Mouse (Mus musculus) heart, embryonic 15.5 days (tissue): ENCODE results near the gene Nkain2. TPM values are rescaled to one million over a fixed set of nuclear protein-coding genes. Genes with fewer than 3 reads are reported as not detected.
"Not testable (repeated sequence)": the region's sequence is repeated elsewhere in the genome, so short reads cannot be mapped to it uniquely, and the experiment has no call there.

Experiments
- ATAC-seq: fragments of 200-750 bp; cut with Nextera tagmentation; replicated peaks from 2 replicates; pipeline ENCODE4 v1.8.0; 2017; ENCODE audit warnings: low read depth, moderate TSS enrichment; ENCODE audit not compliant: insufficient number of reproducible peaks, insufficient read depth, low FRiP score
- H3K27ac ChIP-seq: fragments of 300-500 bp; sonication (generic); 2 replicates; pipeline ENCODE4 v1.5.1; 2015; ENCODE audit warnings: mild to moderate bottlenecking, inconsistent platforms
- H3K27me3 ChIP-seq: fragments of 300-500 bp; sonication (generic); 2 replicates; pipeline ENCODE4 v1.6.1; 2015; ENCODE audit warnings: inconsistent platforms
- H3K36me3 ChIP-seq: fragments of 300-500 bp; sonication (generic); 2 replicates; pipeline ENCODE4 v1.6.1; 2015; ENCODE audit warnings: mild to moderate bottlenecking, inconsistent platforms
- H3K4me1 ChIP-seq: fragments of 300-500 bp; sonication (generic); replicated peaks from 2 replicates; pipeline ENCODE4 v1.6.1; 2015; ENCODE audit warnings: inconsistent platforms
- H3K4me2 ChIP-seq: fragments of 300-500 bp; sonication (generic); 2 replicates; pipeline ENCODE4 v1.6.1; 2015; ENCODE audit warnings: inconsistent platforms, mild to moderate bottlenecking, moderate library complexity
- H3K4me3 ChIP-seq: fragments of 300-500 bp; sonication (generic); 2 replicates; pipeline ENCODE4 v1.5.1; 2015; ENCODE audit warnings: mild to moderate bottlenecking, inconsistent platforms
- H3K9ac ChIP-seq: fragments of 300-500 bp; sonication (generic); 2 replicates; pipeline ENCODE4 v1.6.1; 2015; ENCODE audit warnings: mild to moderate bottlenecking, inconsistent platforms
- H3K9me3 ChIP-seq: fragments of 300-500 bp; sonication (generic); replicated peaks from 2 replicates; pipeline ENCODE4 v1.6.1; 2016; ENCODE audit warnings: inconsistent platforms
- WGBS: fragments of 180-500 bp; shearing (Covaris S2); methylation state at CpG from one replicate; pipeline ENCODE4 v1.1.7; 2015; ENCODE audit warnings: mixed read lengths; 5-methylcytosine and 5-hydroxymethylcytosine counted together
- polyA plus RNA-seq: library from polyadenylated mRNA; unstranded; fragments of >200 nt; fragmentation: Nextera tagmentation; extraction: Ambion mirVana; gene quantifications from 2 replicates; pipeline ENCODE4 v1.2.1, GENCODE M21; 2015

Nkain2 gene
- polyA plus RNA-seq, 1 experiment from 2014 or later, result 0.50 TPM

DNA sequence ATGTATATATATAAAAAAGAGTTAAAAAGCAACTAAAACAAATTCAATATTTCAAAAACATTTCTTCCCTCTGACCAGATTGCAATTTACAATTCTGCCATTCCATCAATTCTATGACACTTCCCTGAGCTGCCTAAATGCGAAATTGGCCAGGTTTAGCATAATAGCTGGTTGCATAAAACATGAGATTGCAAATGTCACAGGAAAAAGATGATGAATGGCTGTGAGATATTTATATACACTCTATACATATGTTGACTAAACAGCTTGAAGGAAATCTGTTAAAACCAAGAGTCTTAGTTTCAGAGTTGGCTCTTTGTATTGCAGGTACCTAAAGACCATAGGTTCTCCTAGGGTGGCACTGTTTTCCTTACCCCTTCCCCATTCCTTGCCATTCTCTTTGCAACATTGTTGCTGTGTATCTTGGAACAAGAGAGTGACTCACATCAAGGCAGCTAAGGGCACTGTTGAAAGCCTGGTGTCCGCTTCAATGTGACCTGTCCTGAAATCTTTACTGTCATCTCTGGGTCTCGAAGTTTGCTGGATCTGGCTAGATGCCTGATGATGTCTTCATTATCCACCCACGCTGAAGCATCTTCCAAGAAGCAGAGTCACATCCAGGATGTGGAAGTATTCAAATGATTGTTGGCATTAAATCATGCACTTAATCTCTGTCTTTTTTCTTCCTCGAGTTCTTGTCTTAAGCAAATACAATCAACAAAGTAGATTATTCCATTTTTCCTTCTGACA lies 837.5 kb downstream of the Nkain2 start:
- Histone ChIP-seq H3K9me3 (no peaks in the 10 kb centered on the region), H3K4me2 (no peak overlapping the region), H3K27me3 (no peaks in the 10 kb centered on the region), H3K4me3 (no peak overlapping the region), H3K9ac (no peak overlapping the region), H3K36me3 (no peaks in the 10 kb centered on the region), H3K4me1 (no peaks in the 10 kb centered on the region), H3K27ac (no peak overlapping the region)
- WGBS, result 62% methylated on average over 5 of the region's 5 CpGs
- no peak for ATAC-seq

DNA sequence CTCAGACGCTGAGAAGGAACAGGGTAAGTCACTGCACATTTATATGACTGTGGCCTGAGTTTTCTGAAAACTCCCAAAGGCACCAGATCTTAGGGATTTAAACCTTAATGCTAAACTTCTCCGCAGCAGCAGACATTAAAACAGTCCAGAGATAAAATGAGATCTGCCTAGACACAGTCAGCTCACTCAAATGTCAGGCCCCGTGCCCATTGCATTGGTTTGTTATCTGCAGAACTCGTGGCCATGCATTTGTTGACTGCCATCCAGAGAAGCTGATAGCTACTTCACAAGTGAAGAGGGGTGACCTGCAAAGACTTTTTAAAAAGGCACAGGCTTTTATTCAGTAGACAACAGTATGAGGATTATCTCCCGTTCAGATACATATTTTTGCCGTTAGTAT lies 838.2 kb downstream of the Nkain2 start:
- Histone ChIP-seq H3K4me2 (no peak overlapping the region), H3K27me3 (no peaks in the 10 kb centered on the region), H3K36me3 (no peaks in the 10 kb centered on the region), H3K9ac (no peak overlapping the region), H3K9me3 (no peaks in the 10 kb centered on the region), H3K4me1 (no peaks in the 10 kb centered on the region), H3K4me3 (no peak overlapping the region), H3K27ac (no peak overlapping the region)
- WGBS, result 44% methylated on average over 6 of the region's 6 CpGs
- ATAC-seq, result no peak

DNA sequence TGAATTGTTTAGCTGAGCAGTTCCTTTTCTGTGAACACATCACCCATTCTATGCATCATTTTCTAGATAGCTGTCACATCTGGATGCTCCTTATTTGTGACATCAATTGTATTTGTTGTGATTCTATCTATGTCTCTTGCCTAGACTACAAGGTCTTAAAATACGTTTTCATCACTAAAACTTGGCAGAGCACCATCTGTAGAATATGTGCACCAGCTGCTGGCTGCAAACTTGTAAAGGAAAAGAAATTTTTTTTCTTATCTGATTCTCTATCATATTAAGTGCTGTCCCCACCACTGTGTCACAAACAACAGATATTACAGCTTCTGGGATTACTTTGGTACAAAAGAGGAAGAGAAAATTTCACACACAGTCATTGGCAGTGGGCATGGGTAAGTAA lies 860.3 kb downstream of the Nkain2 start:
- Histone ChIP-seq H3K27ac (no peak overlapping the region), H3K4me3 (no peak overlapping the region), H3K4me2 (no peak overlapping the region), H3K36me3 (no peaks in the 10 kb centered on the region), H3K27me3 (no peaks in the 10 kb centered on the region), H3K9ac (no peak overlapping the region), H3K4me1 (no peaks in the 10 kb centered on the region), H3K9me3 (no peaks in the 10 kb centered on the region)
- 28% methylated on average over 1 of the region's 1 CpGs for WGBS
- no peak for ATAC-seq

DNA sequence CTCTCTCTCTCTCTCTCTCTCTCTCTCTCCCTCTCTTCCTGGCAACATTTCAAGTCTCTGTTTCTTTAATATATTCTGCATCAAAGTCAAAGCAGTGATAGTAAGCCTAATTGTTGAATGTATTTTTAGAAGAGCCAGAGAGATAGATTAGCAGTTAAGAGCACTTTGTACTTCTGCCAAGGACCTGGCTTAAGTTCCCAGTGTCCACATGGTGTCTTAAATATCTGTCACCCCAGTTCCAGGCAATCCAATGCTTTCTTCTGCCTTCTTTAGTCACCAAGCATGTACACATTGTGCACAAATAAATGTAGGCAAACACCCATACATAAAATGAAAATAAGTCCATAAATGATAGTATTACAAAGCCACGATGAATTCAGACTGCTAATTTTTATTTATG lies 871.9 kb downstream of the Nkain2 start:
- Histone ChIP-seq H3K27ac (no peak overlapping the region), H3K4me3 (no peak overlapping the region), H3K9ac (no peak overlapping the region), H3K4me1 (no peaks in the 10 kb centered on the region), H3K4me2 (no peak overlapping the region), H3K27me3 (no peaks in the 10 kb centered on the region), H3K36me3 (no peaks in the 10 kb centered on the region), H3K9me3 (no peaks in the 10 kb centered on the region)
- ATAC-seq, result no peak
- WGBS, result 61% methylated on average over 1 of the region's 1 CpGs

DNA sequence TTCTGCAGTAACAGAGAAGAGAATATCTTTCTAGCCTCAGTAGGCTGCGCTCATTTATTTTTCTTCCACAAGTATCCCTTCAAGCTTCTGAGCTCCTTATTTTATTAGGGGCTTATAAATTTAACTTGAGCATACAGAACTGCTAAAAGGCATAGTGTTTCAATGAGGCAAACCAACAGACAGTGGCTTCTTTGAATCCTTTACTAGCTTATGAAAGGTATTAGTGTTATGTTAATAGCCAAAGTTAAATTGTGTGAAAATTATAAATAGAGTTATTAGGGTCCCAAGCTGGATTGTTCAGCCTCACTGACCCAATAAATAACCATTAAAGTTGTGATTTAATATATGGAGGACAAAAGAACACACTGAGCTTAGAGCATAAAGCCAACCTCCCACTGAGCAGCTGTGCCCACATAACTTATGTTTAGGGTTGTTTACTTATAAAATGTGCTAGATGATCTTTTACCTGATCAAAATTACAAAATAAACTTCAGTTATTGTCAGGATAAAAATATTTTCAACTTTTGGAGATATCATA lies 889.0 kb downstream of the Nkain2 start:
- ATAC-seq, result no peak
- no peak overlapping the region for H3K27ac ChIP-seq
- no peaks in the 10 kb centered on the region for H3K27me3 ChIP-seq
- no peaks in the 10 kb centered on the region for H3K4me1 ChIP-seq
- no peak overlapping the region for H3K9ac ChIP-seq
- H3K36me3 ChIP-seq, result no peaks in the 10 kb centered on the region
- no peak overlapping the region for H3K4me2 ChIP-seq
- H3K9me3 ChIP-seq, result no peaks in the 10 kb centered on the region
- H3K4me3 ChIP-seq, result no peak overlapping the region
- WGBS, result 73% methylated on average over 1 of the region's 1 CpGs

DNA sequence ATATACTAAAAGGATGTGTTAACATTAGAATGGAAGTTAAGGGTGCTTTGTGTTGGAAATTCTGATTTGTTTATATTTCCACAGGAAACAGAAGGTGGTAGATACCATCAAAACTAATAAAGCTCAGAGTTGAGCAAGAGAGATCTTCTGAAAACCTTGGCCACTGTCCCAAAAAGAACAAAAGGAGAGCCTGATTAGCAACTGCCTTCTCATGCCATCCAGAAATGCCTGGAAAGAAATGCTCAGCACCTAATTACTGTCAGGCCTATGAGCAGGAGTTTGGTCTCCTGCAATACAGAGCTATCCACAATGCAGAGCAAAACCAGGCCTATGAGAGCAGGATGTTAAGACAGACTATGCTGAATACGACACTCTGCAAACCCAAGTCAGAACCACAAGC lies 897.1 kb downstream of the Nkain2 start:
- peak; percentile 60 for ATAC-seq
- no peak overlapping the region for H3K4me3 ChIP-seq
- WGBS, result 62% methylated on average over 1 of the region's 1 CpGs

DNA sequence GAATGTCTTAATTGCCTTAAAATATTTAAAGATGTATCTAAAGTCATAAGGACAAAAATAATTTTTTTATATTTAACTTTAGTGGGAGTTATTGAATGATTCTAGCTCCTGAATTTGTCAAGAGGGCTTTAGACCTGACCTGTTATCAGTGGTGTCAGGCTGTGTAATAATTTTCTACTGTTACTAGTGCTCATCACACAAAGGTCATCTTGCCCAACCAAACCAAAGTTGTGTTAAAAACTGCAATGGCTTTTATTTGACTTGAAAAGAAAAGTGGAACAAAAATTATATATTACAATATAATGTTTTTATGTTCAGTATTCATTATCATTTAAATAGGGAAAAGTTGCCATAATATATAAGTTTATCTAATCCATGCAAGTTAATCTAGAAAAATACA lies 911.9 kb downstream of the Nkain2 start:
- Histone ChIP-seq H3K9me3 (no peaks in the 10 kb centered on the region), H3K36me3 (no peaks in the 10 kb centered on the region), H3K4me2 (no peak overlapping the region), H3K4me1 (no peaks in the 10 kb centered on the region), H3K9ac (no peak overlapping the region), H3K27ac (no peak overlapping the region), H3K27me3 (no peaks in the 10 kb centered on the region), H3K4me3 (no peak overlapping the region)
- no peak for ATAC-seq

More for the DNA sequence above, 897.1 kb downstream of the Nkain2 start:
- Histone ChIP-seq H3K27me3 (no peaks in the 10 kb centered on the region), H3K4me2 (no peak overlapping the region), H3K9me3 (no peaks in the 10 kb centered on the region), H3K4me1 (no peaks in the 10 kb centered on the region), H3K27ac (no peak overlapping the region), H3K9ac (no peak overlapping the region), H3K36me3 (no peaks in the 10 kb centered on the region)

DNA sequence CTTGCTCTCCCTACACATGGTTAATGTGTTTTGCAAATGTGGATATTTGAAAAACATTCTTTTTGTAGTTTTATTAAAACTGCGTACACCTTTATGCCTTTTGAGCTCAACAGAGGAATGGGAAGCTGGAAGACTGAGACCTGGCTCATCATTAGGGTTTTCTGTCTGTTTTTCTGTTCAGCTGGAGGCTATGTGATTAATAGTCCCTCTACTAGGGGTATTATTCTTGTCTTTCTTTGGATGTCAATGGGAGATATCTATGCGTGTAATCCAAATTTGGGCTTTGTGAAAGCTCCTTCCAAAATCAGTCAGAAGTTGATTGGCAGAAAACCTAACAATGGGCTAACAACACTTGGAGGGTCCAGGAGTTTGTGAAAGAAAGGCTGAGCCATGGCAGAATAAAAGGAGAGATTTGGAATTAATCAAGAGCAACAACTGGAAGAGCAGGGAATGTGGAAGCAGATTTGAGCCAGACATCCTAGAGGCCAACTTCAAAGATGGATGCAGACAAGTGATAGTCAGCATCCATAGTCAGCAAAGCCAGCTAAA lies 943.0 kb downstream of the Nkain2 start:
- H3K4me1 ChIP-seq, result no peaks in the 10 kb centered on the region
- H3K27ac ChIP-seq, result no peak overlapping the region
- no peak overlapping the region for H3K9ac ChIP-seq
- H3K4me2 ChIP-seq, result no peak overlapping the region
- no peaks in the 10 kb centered on the region for H3K36me3 ChIP-seq
- H3K4me3 ChIP-seq, result no peak overlapping the region
- WGBS, result 81% methylated on average over 2 of the region's 2 CpGs
- ATAC-seq, result no peak
- H3K27me3 ChIP-seq, result no peaks in the 10 kb centered on the region
- no peaks in the 10 kb centered on the region for H3K9me3 ChIP-seq

DNA sequence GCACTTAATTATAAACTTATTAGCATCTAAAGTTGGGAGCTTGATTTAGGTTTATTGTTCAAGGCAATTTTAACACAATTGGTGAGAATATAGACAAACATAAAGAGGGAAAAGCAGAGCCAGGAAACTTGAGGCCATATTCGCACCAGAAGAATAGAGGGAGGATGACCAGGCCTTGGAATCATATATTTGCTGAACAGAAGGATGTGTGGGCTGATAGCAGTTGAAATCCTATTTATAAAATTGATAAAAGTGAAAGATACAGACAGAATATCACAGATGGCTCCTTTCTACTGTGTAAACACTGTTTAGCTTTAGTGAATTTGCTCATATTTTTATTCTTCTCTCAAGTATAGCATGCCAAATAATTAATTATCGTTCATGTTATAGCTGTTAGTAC lies 958.3 kb downstream of the Nkain2 start:
- no peak for ATAC-seq
- WGBS, result 82% methylated on average over 2 of the region's 2 CpGs

DNA sequence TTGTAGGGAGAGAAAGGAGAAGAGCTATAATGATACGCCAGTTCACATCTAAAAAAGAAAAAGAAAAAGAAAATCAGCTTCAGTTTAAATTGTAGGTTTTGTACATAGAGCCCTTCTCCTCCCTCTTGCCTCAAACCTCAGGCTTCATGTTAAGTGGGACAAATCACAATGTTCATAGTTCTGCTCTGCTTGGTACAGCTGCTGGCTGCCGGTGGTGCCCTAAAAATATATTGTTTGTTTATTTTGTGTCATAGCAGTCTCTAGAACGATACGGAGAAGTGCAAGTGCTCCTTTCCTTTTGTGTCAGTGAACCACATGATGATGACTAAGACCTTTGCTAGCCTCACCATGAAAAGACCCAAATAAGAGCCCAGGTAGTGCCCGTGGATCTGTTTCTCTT lies 962.6 kb downstream of the Nkain2 start:
- Histone ChIP-seq H3K4me3 (no peak overlapping the region), H3K9ac (no peak overlapping the region), H3K4me1 (no peaks in the 10 kb centered on the region), H3K9me3 (no peaks in the 10 kb centered on the region), H3K27me3 (no peaks in the 10 kb centered on the region), H3K27ac (no peak overlapping the region), H3K4me2 (no peak overlapping the region), H3K36me3 (no peaks in the 10 kb centered on the region)
- 65% methylated on average over 5 of the region's 5 CpGs for WGBS
- no peak for ATAC-seq

More for the DNA sequence above, 958.3 kb downstream of the Nkain2 start:
- Histone ChIP-seq H3K9me3 (no peaks in the 10 kb centered on the region), H3K9ac (no peak overlapping the region), H3K27me3 (no peaks in the 10 kb centered on the region), H3K27ac (no peak overlapping the region), H3K36me3 (no peaks in the 10 kb centered on the region), H3K4me1 (no peaks in the 10 kb centered on the region), H3K4me2 (no peak overlapping the region), H3K4me3 (no peak overlapping the region)

DNA sequence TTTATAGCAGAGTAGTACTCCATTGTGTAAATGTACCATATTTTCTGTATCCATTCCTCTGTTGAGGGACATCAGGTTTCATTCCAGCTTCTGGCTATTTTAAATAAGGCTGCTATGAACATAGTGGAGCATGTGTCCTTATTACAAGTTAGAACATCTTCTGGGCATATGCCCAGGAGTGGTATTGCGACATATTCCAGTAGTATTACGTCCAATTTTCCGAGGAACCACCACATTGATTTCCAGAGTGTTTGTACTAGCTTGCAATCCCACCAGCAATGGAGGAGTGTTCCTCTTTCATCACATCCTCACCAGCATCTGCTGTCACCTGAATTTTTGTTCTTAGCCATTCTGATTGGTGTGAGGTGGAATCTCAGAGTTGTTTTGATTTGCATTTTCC lies 969.4 kb downstream of the Nkain2 start:
- ATAC-seq, H3K36me3 ChIP-seq: not testable (repeated sequence)
- WGBS, result 77% methylated on average over 3 of the region's 3 CpGs

DNA sequence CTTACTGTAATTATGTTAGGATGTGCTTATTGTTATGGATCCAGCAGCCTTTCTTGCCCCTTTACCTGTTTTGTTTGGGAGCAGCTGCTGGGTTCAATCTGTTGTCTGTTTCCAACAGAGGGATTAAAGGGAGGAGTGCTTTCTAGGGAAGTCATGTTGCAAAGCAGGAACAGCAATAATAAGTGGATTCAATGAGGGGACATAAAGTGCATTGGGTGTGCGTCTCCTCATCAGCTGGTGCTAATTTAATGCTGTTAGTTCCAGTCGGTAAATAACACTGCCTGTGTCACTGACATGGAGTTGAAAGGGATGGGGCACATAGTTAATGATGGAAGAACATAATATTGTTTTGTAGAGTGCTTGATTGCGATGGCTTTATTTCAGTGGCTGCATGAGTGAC lies 982.8 kb downstream of the Nkain2 start:
- Histone ChIP-seq H3K9me3 (no peaks in the 10 kb centered on the region), H3K36me3 (no peaks in the 10 kb centered on the region), H3K4me1 (no peaks in the 10 kb centered on the region), H3K4me2 (no peak overlapping the region), H3K9ac (no peak overlapping the region), H3K27me3 (no peaks in the 10 kb centered on the region), H3K27ac (no peak overlapping the region), H3K4me3 (no peak overlapping the region)
- WGBS, result 68% methylated on average over 3 of the region's 3 CpGs
- ATAC-seq, result no peak

More for the DNA sequence above, 969.4 kb downstream of the Nkain2 start:
- not testable (repeated sequence) for H3K27ac ChIP-seq, H3K4me2 ChIP-seq, H3K9me3 ChIP-seq, H3K27me3 ChIP-seq, H3K4me1 ChIP-seq, H3K9ac ChIP-seq, H3K4me3 ChIP-seq
